Mouse (Mus musculus): ENCODE measurements around the gene Ewsr1. TPM values are rescaled to one million over a fixed set of nuclear protein-coding genes. Genes with fewer than 3 reads are reported as not detected.

Gene Ewsr1
- polyA plus RNA-seq, 1 experiment = 510 TPM

GRCm38 (mm10) chr11:5052200-5052854, 46.7 kb downstream of the Ewsr1 start:
- H3K27me3 ChIP-seq (ENCODE audit: control insufficient read depth, insufficient read depth, low read length) = no peaks in the 10 kb centered on the region
- H3K4me1 ChIP-seq (ENCODE audit: control insufficient read depth, insufficient read depth, low read length) = peaks cover 8% of the 10 kb centered on the region
- no peak for TF ChIP-seq POLR2A (IDR thresholded peaks at IDR 0.05; ENCODE audit: control insufficient read depth, low read depth, low read length)
- no peak for TF ChIP-seq CTCF (IDR thresholded peaks at IDR 0.05; ENCODE audit: control insufficient read depth, insufficient read depth, insufficient replicate concordance, low read depth, low read length)
- no peaks in the 10 kb centered on the region for H3K36me3 ChIP-seq (ENCODE audit: control insufficient read depth, insufficient read depth, low read length)
- no peak overlapping the region for H3K27ac ChIP-seq (ENCODE audit: control insufficient read depth, insufficient read depth, low read depth, low read length)
- H3K4me3 ChIP-seq (ENCODE audit: control insufficient read depth, low read depth, low read length) = no peak overlapping the region

- Histone ChIP-seq H3K27me3 (ENCODE audit: control insufficient read depth, insufficient read depth, low read length) (no peaks in the 10 kb centered on the region), H3K4me1 (ENCODE audit: control insufficient read depth, insufficient read depth, low read length) (peaks cover 4% of the 10 kb centered on the region), H3K27ac (ENCODE audit: control insufficient read depth, insufficient read depth, low read depth, low read length) (no peak overlapping the region), H3K36me3 (ENCODE audit: control insufficient read depth, insufficient read depth, low read length) (no peaks in the 10 kb centered on the region), H3K4me3 (ENCODE audit: control insufficient read depth, low read depth, low read length) (no peak overlapping the region)
- TF ChIP-seq CTCF (IDR thresholded peaks at IDR 0.05; ENCODE audit: control insufficient read depth, insufficient read depth, insufficient replicate concordance, low read depth, low read length) (no peak), POLR2A (IDR thresholded peaks at IDR 0.05; ENCODE audit: control insufficient read depth, low read depth, low read length) (no peak)
Observed at GRCm38 (mm10) chr11:5051629-5052028, 47.4 kb downstream of the Ewsr1 start.

DNA sequence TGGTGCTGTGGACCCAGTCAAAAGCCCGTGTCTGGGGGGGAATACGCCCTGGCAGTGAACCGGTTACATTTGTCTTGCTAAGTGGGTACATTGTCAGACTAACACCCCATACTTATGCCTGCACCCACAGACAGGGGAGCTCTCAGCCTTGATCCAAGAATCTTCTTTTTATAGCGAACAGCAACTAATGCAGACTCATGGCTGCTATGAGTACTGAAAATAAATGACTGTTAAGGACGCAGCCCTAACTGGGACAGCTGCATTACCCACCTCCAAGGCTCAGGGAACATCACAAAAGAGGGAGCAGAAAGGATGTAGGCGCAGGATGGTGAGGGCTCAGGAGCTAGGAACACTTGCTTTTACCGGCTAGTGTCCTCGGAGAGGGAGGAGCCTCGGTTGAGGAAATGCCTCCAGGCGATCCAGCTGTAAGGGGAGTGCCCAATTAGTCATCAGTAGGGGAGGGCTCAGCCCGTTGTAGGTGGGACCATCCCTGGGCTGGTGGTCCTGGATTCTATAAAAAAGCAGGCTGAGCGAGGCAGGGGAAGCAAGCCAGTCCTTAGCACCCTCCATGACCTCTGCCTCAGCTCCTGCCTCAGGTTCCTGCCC, 52.6 kb downstream of the Ewsr1 start:
- Histone ChIP-seq H3K27me3 (ENCODE audit: control insufficient read depth, insufficient read depth, low read length) (no peaks in the 10 kb centered on the region), H3K27ac (ENCODE audit: control insufficient read depth, insufficient read depth, low read depth, low read length) (no peak overlapping the region), H3K4me1 (ENCODE audit: control insufficient read depth, insufficient read depth, low read length) (no peaks in the 10 kb centered on the region), H3K4me3 (ENCODE audit: control insufficient read depth, low read depth, low read length) (no peak overlapping the region), H3K36me3 (ENCODE audit: control insufficient read depth, insufficient read depth, low read length) (no peaks in the 10 kb centered on the region)
- TF ChIP-seq POLR2A (IDR thresholded peaks at IDR 0.05; ENCODE audit: control insufficient read depth, low read depth, low read length) (no peak), CTCF (IDR thresholded peaks at IDR 0.05; ENCODE audit: control insufficient read depth, insufficient read depth, insufficient replicate concordance, low read depth, low read length) (no peak)

DNA sequence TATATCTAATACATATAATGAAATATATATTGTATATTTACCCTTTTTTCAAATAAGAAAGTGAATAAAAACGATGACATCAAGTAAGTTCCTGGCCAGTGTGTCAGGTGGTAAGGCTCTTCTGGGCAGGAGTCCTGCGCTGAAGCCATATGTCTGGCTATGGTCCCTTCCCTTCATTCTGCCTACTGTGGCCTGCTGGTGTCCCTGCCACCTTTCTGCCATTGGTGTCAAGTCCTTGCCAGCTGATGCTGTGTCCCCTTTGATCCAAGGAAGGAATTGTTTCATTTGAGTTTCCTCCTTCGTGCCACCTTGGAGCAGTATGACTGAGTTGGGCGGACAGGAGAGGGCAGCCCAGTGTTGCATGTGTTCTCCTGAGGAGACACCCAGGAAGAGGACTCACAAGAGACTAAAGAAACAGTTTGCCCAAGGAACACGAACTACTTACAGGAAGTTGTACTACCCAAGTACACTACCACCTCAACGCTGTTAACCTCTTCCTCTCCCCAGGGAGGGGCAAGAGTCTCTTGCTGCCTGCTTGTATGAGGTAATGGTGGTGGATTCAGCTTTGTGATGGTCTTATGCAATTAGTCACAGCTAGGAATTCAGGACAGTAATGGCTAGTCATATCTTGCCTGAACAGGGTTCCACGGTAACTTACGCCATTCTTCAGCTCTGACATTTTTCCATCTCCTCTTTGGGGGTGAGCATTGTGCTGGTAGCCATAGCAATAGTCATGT, 56.3 kb downstream of the Ewsr1 start:
- H3K36me3 ChIP-seq (ENCODE audit: control insufficient read depth, insufficient read depth, low read length) = no peaks in the 10 kb centered on the region
- no peaks in the 10 kb centered on the region for H3K4me1 ChIP-seq (ENCODE audit: control insufficient read depth, insufficient read depth, low read length)
- H3K4me3 ChIP-seq (ENCODE audit: control insufficient read depth, low read depth, low read length) = no peak overlapping the region
- TF ChIP-seq POLR2A (IDR thresholded peaks at IDR 0.05; ENCODE audit: control insufficient read depth, low read depth, low read length) (no peak), CTCF (IDR thresholded peaks at IDR 0.05; ENCODE audit: control insufficient read depth, insufficient read depth, insufficient replicate concordance, low read depth, low read length) (no peak)
- H3K27ac ChIP-seq (ENCODE audit: control insufficient read depth, insufficient read depth, low read depth, low read length) = no peak overlapping the region
- no peaks in the 10 kb centered on the region for H3K27me3 ChIP-seq (ENCODE audit: control insufficient read depth, insufficient read depth, low read length)

DNA sequence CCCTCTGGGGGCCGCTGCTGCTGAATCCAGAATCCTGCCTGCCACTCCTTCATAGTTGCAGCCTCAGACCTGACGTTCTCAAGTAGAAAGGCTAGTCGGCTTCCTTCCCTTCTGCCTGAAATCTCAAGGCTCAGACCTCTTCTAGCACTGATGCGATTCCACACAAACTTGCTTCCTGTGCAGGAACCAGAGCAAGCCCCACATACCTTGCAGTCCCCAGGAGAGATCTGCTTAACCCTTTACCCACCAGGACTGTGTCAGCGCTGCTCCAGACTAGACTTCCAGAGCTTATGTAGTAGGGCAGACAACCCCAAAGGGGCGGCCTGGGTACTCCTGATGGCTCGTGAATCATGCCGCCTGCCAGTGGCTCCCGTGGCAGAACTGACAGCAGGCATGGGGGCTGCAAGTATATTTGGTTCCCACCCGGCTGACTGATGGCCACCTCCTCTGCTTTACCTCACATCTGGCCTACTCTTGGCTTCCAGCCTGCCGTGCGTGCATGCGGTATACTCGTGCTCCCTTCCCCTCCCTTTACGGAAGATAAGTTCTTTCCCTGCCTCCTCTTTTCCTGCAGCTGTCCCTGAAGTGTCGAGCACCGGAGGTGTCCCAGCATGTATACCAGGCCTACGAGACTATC, 57.8 kb downstream of the Ewsr1 start:
- no peaks in the 10 kb centered on the region for H3K4me1 ChIP-seq (ENCODE audit: control insufficient read depth, insufficient read depth, low read length)
- TF ChIP-seq POLR2A (IDR thresholded peaks at IDR 0.05; ENCODE audit: control insufficient read depth, low read depth, low read length) (no peak), CTCF (IDR thresholded peaks at IDR 0.05; ENCODE audit: control insufficient read depth, insufficient read depth, insufficient replicate concordance, low read depth, low read length) (no peak)
- no peak overlapping the region for H3K27ac ChIP-seq (ENCODE audit: control insufficient read depth, insufficient read depth, low read depth, low read length)
- no peaks in the 10 kb centered on the region for H3K27me3 ChIP-seq (ENCODE audit: control insufficient read depth, insufficient read depth, low read length)
- H3K36me3 ChIP-seq (ENCODE audit: control insufficient read depth, insufficient read depth, low read length) = no peaks in the 10 kb centered on the region
- peak overlapping the region; percentile 40; the same call in 1 of the 2 replicates for H3K4me3 ChIP-seq (ENCODE audit: control insufficient read depth, low read depth, low read length)

- Histone ChIP-seq H3K4me1 (ENCODE audit: control insufficient read depth, insufficient read depth, low read length) (no peaks in the 10 kb centered on the region), H3K27ac (ENCODE audit: control insufficient read depth, insufficient read depth, low read depth, low read length) (no peak overlapping the region), H3K36me3 (ENCODE audit: control insufficient read depth, insufficient read depth, low read length) (no peaks in the 10 kb centered on the region), H3K4me3 (ENCODE audit: control insufficient read depth, low read depth, low read length) (no peak overlapping the region), H3K27me3 (ENCODE audit: control insufficient read depth, insufficient read depth, low read length) (no peaks in the 10 kb centered on the region)
- no peak for TF ChIP-seq CTCF (IDR thresholded peaks at IDR 0.05; ENCODE audit: control insufficient read depth, insufficient read depth, insufficient replicate concordance, low read depth, low read length)
- TF ChIP-seq POLR2A (IDR thresholded peaks at IDR 0.05; ENCODE audit: control insufficient read depth, low read depth, low read length) = no peak
Observed at GRCm38 (mm10) chr11:5040585-5040984, 58.5 kb downstream of the Ewsr1 start.
